8 mouse cellular contexts compared by ENCODE assay signal in the genomic region with DNA sequence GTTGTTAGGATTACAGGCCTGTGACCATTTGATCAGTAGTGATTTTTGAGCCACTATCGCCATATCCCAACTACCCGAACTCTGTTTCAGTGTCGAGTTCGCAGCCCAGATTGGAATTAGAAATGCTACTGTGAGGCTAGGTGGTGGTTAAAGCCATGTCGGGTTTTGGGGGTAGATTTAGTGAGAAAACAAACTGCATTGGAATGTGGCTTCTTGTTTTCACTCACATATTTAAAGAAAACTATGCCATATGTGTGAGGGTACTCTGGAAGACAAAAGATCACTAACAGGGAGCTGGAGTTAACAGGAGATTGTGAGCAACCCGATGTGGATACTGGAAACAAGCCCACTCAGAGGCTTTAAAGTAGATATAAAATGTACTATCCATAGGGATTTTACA. TPM values are rescaled to one million over a fixed set of nuclear protein-coding genes. Genes with fewer than 3 reads are reported as not detected.
DNase-seq lines count a peak whose midpoint lies in the region; ATAC-seq and TF ChIP-seq lines count a peak whose summit lies in the region.

No protein-coding gene starts in this region.

- peak overlapping the region; percentile 93 for H3K4me3 ChIP-seq in heart, embryonic 12.5 days
- peak overlapping the region; percentile 84 for H3K4me3 ChIP-seq in ES-Bruce4 (ENCODE audit: low read depth, low read length)
- peak overlapping the region; percentile 88 for H3K4me3 ChIP-seq in hindbrain, embryonic 10.5 days
- H3K4me3 ChIP-seq in macrophage (ENCODE audit: inconsistent target), result peak overlapping the region; percentile 81

- TF ChIP-seq POLR2A in ES-Bruce4 (IDR thresholded peaks at IDR 0.05; ENCODE audit: insufficient read depth, low read length), result no peak

- peaks cover 38% of the 10 kb centered on the region for H3K36me3 ChIP-seq in heart, embryonic 12.5 days
- H3K36me3 ChIP-seq in ES-Bruce4 (ENCODE audit: control insufficient read depth, insufficient read depth, low read length, poor library complexity, severe bottlenecking) (peaks cover 53% of the 10 kb centered on the region), macrophage (ENCODE audit: inconsistent target) (peaks cover 33% of the 10 kb centered on the region)
- peaks cover 52% of the 10 kb centered on the region for H3K36me3 ChIP-seq in hindbrain, embryonic 10.5 days

- no peaks in the 10 kb centered on the region for H3K27me3 ChIP-seq in heart, embryonic 12.5 days (replicated peaks)
- H3K27me3 ChIP-seq in ES-Bruce4 (ENCODE audit: control insufficient read depth, insufficient read depth, low read length, poor library complexity, severe bottlenecking), result no peaks in the 10 kb centered on the region
- no peaks in the 10 kb centered on the region for H3K27me3 ChIP-seq in hindbrain, embryonic 10.5 days (ENCODE audit: insufficient read depth, poor library complexity, severe bottlenecking)

- 6% methylated on average over 6 of the region's 6 CpGs for WGBS in heart, embryonic 12.5 days
- WGBS in hindbrain, embryonic 10.5 days, result 9% methylated on average over 6 of the region's 6 CpGs
- 10% methylated on average over 6 of the region's 6 CpGs for WGBS in macrophage (ENCODE audit: missing documents)

- TF ChIP-seq EP300 in ES-Bruce4 (IDR thresholded peaks at IDR 0.05; ENCODE audit: insufficient read depth, low read depth, low read length), result no peak

- no peak for TF ChIP-seq CTCF in ES-Bruce4 (IDR thresholded peaks at IDR 0.05; ENCODE audit: low read depth, low read length)

- no peak overlapping the region for H3K27ac ChIP-seq in heart, embryonic 12.5 days (ENCODE audit: poor library complexity, severe bottlenecking)
- H3K27ac ChIP-seq in ES-Bruce4 (ENCODE audit: insufficient read depth, low read length) (no peak overlapping the region), macrophage (peak overlapping the region; percentile 64)
- H3K27ac ChIP-seq in hindbrain, embryonic 10.5 days, result peak overlapping the region; percentile 98

- ATAC-seq in heart, embryonic 12.5 days (ENCODE audit: insufficient number of reproducible peaks, low FRiP score), result no peak

- H3K9ac ChIP-seq in heart, embryonic 12.5 days, result peak overlapping the region; percentile 98
- peak overlapping the region; percentile 92 for H3K9ac ChIP-seq in ES-Bruce4 (ENCODE audit: low read depth, poor library complexity, severe bottlenecking)

- no peak for DNase-seq in heart, adult 11 months
- DNase-seq in hindbrain, embryonic 10.5 days (ENCODE audit: low spot score), result peak; percentile 10
- no peak for DNase-seq in natural killer cell, adult 2 months (ENCODE audit: low spot score in 2 of 2)
- no peak for DNase-seq in cerebellum, adult 11 months
- DNase-seq in cerebellum, postnatal 14 days, result no peak

- H3K4me1 ChIP-seq in heart, embryonic 12.5 days (replicated peaks), result peaks cover 24% of the 10 kb centered on the region
- no peaks in the 10 kb centered on the region for H3K4me1 ChIP-seq in ES-Bruce4 (ENCODE audit: control insufficient read depth, insufficient read depth, low read length)
- H3K4me1 ChIP-seq in hindbrain, embryonic 10.5 days (replicated peaks), result peaks cover 32% of the 10 kb centered on the region

- peak overlapping the region; percentile 85 for H3K4me2 ChIP-seq in heart, embryonic 12.5 days

- peaks cover 89% of the 10 kb centered on the region for H3K79me2 ChIP-seq in macrophage (ENCODE audit: inconsistent target)

- H3K9me3 ChIP-seq in heart, embryonic 12.5 days (replicated peaks), result no peaks in the 10 kb centered on the region
- no peaks in the 10 kb centered on the region for H3K9me3 ChIP-seq in ES-Bruce4 (replicated peaks; ENCODE audit: control insufficient read depth, insufficient read depth, low read length, poor library complexity, severe bottlenecking)
- H3K9me3 ChIP-seq in hindbrain, embryonic 10.5 days, result no peaks in the 10 kb centered on the region

RNA-seq across cellular contexts. Expression of a gene that starts 1.0 kb away (rescaled TPM):
- 6.2 and 6.3 TPM in 2 replicates for polyA plus RNA-seq in heart, embryonic 12.5 days (2016; fragmentation: Nextera tagmentation; extraction: Ambion mirVana)
- 24.9 and 26.6 TPM in 2 replicates for polyA plus RNA-seq in ES-Bruce4 (2011; ENCODE audit: insufficient read depth, insufficient read length, low read depth, missing spikeins)
- polyA plus RNA-seq in hindbrain, embryonic 10.5 days (2016; fragmentation: Nextera tagmentation; extraction: Ambion mirVana), result 5.5 and 5.6 TPM in 2 replicates
- total RNA-seq in macrophage (2018; cell fraction: chromatin; rRNA removed), result 10 to 100 TPM in 18 of 26 experiments, 1 to 10 TPM in 8; 3.3 to 79.2 (median 26.6) TPM
- total RNA-seq in macrophage (2018; cell fraction: cytosol; rRNA removed), result 10 to 100 TPM; 19.8 to 45.8 (median 29.2) TPM
- 10 to 100 TPM; 10.0 to 98.8 (median 20.2) TPM for total RNA-seq in macrophage (2018; cell fraction: nucleus; rRNA removed)
- 30.8 to 111 TPM (median 39.1 TPM) in 3 replicates for polyA plus RNA-seq in macrophage (2018)

RNA-seq across cellular contexts. Expression of a gene that starts 1.2 kb away (rescaled TPM):
- 44.8 and 48.2 TPM in 2 replicates for polyA plus RNA-seq in heart, embryonic 12.5 days (2016; fragmentation: Nextera tagmentation; extraction: Ambion mirVana)
- polyA plus RNA-seq in ES-Bruce4 (2011; ENCODE audit: insufficient read depth, insufficient read length, low read depth, missing spikeins), result 363 and 401 TPM in 2 replicates
- polyA plus RNA-seq in hindbrain, embryonic 10.5 days (2016; fragmentation: Nextera tagmentation; extraction: Ambion mirVana), result 53.6 and 83.4 TPM in 2 replicates
- 100 to 1,000 TPM; 356 to 868 (median 559) TPM for total RNA-seq in macrophage (2018; cell fraction: chromatin; rRNA removed)
- 100 to 1,000 TPM in 3 of 26 experiments, 10 to 100 TPM in 23; 26.5 to 123 (median 52.2) TPM for total RNA-seq in macrophage (2018; cell fraction: cytosol; rRNA removed)
- total RNA-seq in macrophage (2018; cell fraction: nucleus; rRNA removed), result 100 to 1,000 TPM; 227 to 771 (median 391) TPM
- polyA plus RNA-seq in macrophage (2018), result 35.7 to 117 TPM (median 46.4 TPM) in 3 replicates

RNA-seq across cellular contexts. Expression of a gene that starts 27.5 kb away (rescaled TPM):
- 20.6 and 23.6 TPM in 2 replicates for polyA plus RNA-seq in heart, embryonic 12.5 days (2016; fragmentation: Nextera tagmentation; extraction: Ambion mirVana)
- polyA plus RNA-seq in ES-Bruce4 (2011; ENCODE audit: insufficient read depth, insufficient read length, low read depth, missing spikeins) (89.6 and 109 TPM in 2 replicates), macrophage (2018) (19.5 to 27.1 TPM (median 22.9 TPM) in 3 replicates)
- 37.6 and 42.4 TPM in 2 replicates for polyA plus RNA-seq in hindbrain, embryonic 10.5 days (2016; fragmentation: Nextera tagmentation; extraction: Ambion mirVana)
- total RNA-seq in macrophage (2018; cell fraction: chromatin; rRNA removed), result 10 to 100 TPM in 25 of 26 experiments, 1 to 10 TPM in 1; 7.0 to 44.4 (median 27.0) TPM
- 10 to 100 TPM in 24 of 26 experiments, 1 to 10 TPM in 2; 9.3 to 25.8 (median 16.5) TPM for total RNA-seq in macrophage (2018; cell fraction: cytosol; rRNA removed)
- total RNA-seq in macrophage (2018; cell fraction: nucleus; rRNA removed), result 10 to 100 TPM; 10.5 to 39.8 (median 23.1) TPM

RNA-seq across cellular contexts. Expression of a gene that starts 50.3 kb away (rescaled TPM):
- 14.8 and 15.5 TPM in 2 replicates for polyA plus RNA-seq in heart, embryonic 12.5 days (2016; fragmentation: Nextera tagmentation; extraction: Ambion mirVana)
- 68.5 and 76.7 TPM in 2 replicates for polyA plus RNA-seq in ES-Bruce4 (2011; ENCODE audit: insufficient read depth, insufficient read length, low read depth, missing spikeins)
- polyA plus RNA-seq in hindbrain, embryonic 10.5 days (2016; fragmentation: Nextera tagmentation; extraction: Ambion mirVana), result 16.9 and 22.5 TPM in 2 replicates
- 100 to 1,000 TPM in 11 of 26 experiments, 10 to 100 TPM in 15; 21.4 to 135 (median 93.0) TPM for total RNA-seq in macrophage (2018; cell fraction: chromatin; rRNA removed)
- 10 to 100 TPM in 10 of 26 experiments, 1 to 10 TPM in 16; 4.0 to 12.7 (median 9.0) TPM for total RNA-seq in macrophage (2018; cell fraction: cytosol; rRNA removed)
- total RNA-seq in macrophage (2018; cell fraction: nucleus; rRNA removed), result 100 to 1,000 TPM in 1 of 26 experiments, 10 to 100 TPM in 25; 14.6 to 100 (median 38.0) TPM
- 9.1 to 9.7 TPM (median 9.3 TPM) in 3 replicates for polyA plus RNA-seq in macrophage (2018)

Comparison
In these comparisons a context has a peak if more than half of its experiments do, and no peak if none do; other contexts are left out.
1. H3K27ac ChIP-seq: peak in hindbrain, embryonic 10.5 days (single experiment) and macrophage (single experiment); none in heart, embryonic 12.5 days (single experiment) and ES-Bruce4 (single experiment).
2. Peak in every context shown above with its lines, with median percentiles within 50 percentile points of each other: H3K4me3 ChIP-seq.